Mouse (Mus musculus): Measurements from ENCODE around the gene Hspa1l.
A peak's percentile ranks its signal among the peaks of the same experiment; 100 is the strongest.
"Not testable (repeated sequence)": the region's sequence is repeated elsewhere in the genome, so short reads cannot be mapped to it uniquely, and the experiment has no call there.

Hspa1l gene

GRCm38 (mm10) chr17:34977000-34977399 is 4.5 kb downstream of the Hspa1l start:
- DNase-seq: no peak

GRCm38 (mm10) chr17:34978239-34978638 is 5.7 kb downstream of the Hspa1l start:
- DNase-seq: no peak

GRCm38 (mm10) chr17:34979631-34980030 is 7.1 kb downstream of the Hspa1l start:
- DNase-seq: no peak

- peak; percentile 55 to 80 for DNase-seq
Measured at GRCm38 (mm10) chr17:34980655-34981054, 8.2 kb downstream of the Hspa1l start.

GRCm38 (mm10) chr17:34981690-34982180 is 9.2 kb downstream of the Hspa1l start, which contains the start of gene Lsm2:
Gene Lsm2 (plus strand): TSS chr17:34981862.
- DNase-seq: peak; percentile 93 to 95

GRCm38 (mm10) chr17:34982328-34982727 is 9.8 kb downstream of the Hspa1l start:
- DNase-seq: no peak

GRCm38 (mm10) chr17:34984218-34984617 is 11.7 kb downstream of the Hspa1l start:
- peak in 1 of 2 experiments; percentile 55 for DNase-seq

GRCm38 (mm10) chr17:34994751-34995150 is 22.2 kb downstream of the Hspa1l start:
- no peak for DNase-seq

- not testable (repeated sequence) for DNase-seq
Measured at GRCm38 (mm10) chr17:34995192-34995591, 22.7 kb downstream of the Hspa1l start.

GRCm38 (mm10) chr17:34995927-34996326 is 23.4 kb downstream of the Hspa1l start:
- DNase-seq: not testable (repeated sequence)

GRCm38 (mm10) chr17:34996411-34997141 is 24.1 kb downstream of the Hspa1l start:
- DNase-seq: no peak

GRCm38 (mm10) chr17:34997142-34997483 is 24.6 kb downstream of the Hspa1l start:
- DNase-seq: no peak

- no peak for DNase-seq
Measured at GRCm38 (mm10) chr17:34998526-34999430, 26.3 kb downstream of the Hspa1l start.

- not testable (repeated sequence) for DNase-seq
Measured at GRCm38 (mm10) chr17:34999871-35000716, 27.6 kb downstream of the Hspa1l start.

- DNase-seq: peak; percentile 85 to 89
Measured at GRCm38 (mm10) chr17:35000717-35001451, 28.4 kb downstream of the Hspa1l start, which contains the start of gene Vars. Gene Vars (plus strand): TSS chr17:35000987.

GRCm38 (mm10) chr17:35001452-35002152 is 29.1 kb downstream of the Hspa1l start:
- DNase-seq: peak in 1 of 2 experiments; percentile 24

GRCm38 (mm10) chr17:35002153-35002865 is 29.8 kb downstream of the Hspa1l start:
- DNase-seq: no peak

- DNase-seq: no peak
Measured at GRCm38 (mm10) chr17:35003022-35003838, 30.7 kb downstream of the Hspa1l start.

GRCm38 (mm10) chr17:35004075-35004717 is 31.7 kb downstream of the Hspa1l start:
- no peak for DNase-seq

Data from kidney, postnatal 36 days (tissue).